Mouse (Mus musculus): ENCODE results near the gene Tbca. TPM values are rescaled to one million over a fixed set of nuclear protein-coding genes. Genes with fewer than 3 reads are reported as not detected.

The Tbca gene
- polyA plus RNA-seq, 1 experiment from 2014 or later = 210 TPM

GRCm38 (mm10) chr13:94872439-94872838 lies 83.7 kb downstream of the Tbca start:
- Histone ChIP-seq H3K9me3 (replicated peaks) (no peaks in the 10 kb centered on the region), H3K4me2 (replicated peaks) (no peak overlapping the region), H3K27me3 (peaks cover 95% of the 10 kb centered on the region), H3K27ac (replicated peaks) (no peak overlapping the region), H3K4me3 (replicated peaks) (no peak overlapping the region), H3K4me1 (peaks cover 25% of the 10 kb centered on the region), H3K9ac (no peak overlapping the region), H3K36me3 (no peaks in the 10 kb centered on the region)
- ATAC-seq (ENCODE audit: insufficient number of reproducible peaks, low FRiP score, low TSS enrichment, low read depth) = no peak
- under 1% methylated on average over 19 of the region's 19 CpGs for WGBS

- 0 out of 2 replicates have a peak, but pooled peaks have one; percentile 7 for ATAC-seq (ENCODE audit: insufficient number of reproducible peaks, low FRiP score, low TSS enrichment, low read depth)
- 0 out of 2 replicates have a peak overlapping the region, but pooled peaks have one; percentile 10 for H3K4me3 ChIP-seq (replicated peaks)
- H3K4me1 ChIP-seq = peaks cover 24% of the 10 kb centered on the region
- no peaks in the 10 kb centered on the region for H3K36me3 ChIP-seq
- H3K9ac ChIP-seq = no peak overlapping the region
- peak overlapping the region; percentile 27; the same call in 1 of the 2 replicates for H3K4me2 ChIP-seq (replicated peaks)
- no peaks in the 10 kb centered on the region for H3K9me3 ChIP-seq (replicated peaks)
- no peak overlapping the region for H3K27ac ChIP-seq (replicated peaks)
- WGBS = under 1% methylated on average over 54 of the region's 54 CpGs
- H3K27me3 ChIP-seq = peaks cover 95% of the 10 kb centered on the region
These were observed 84.7 kb downstream of the Tbca start for GRCm38 (mm10) chr13:94873111-94874038.

DNA sequence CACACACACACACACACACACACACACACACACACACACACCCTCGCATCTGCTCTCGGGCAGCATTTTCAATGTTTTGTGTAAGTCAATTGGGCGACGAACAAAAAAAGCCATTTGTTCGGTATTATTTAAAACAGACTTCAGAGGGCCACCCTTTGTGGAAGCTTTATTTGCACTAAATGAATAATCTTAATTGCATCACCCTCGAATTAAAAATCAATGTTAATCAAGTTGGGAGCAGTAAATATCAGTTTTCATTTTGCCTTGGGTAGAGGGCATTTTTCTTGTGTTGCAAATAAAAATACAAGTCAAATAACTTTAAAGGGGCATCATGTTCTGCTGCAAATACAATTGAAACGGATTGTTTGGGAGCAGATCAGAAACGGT lies 85.3 kb downstream of the Tbca start:
- no peak overlapping the region for H3K27ac ChIP-seq (replicated peaks)
- ATAC-seq (ENCODE audit: insufficient number of reproducible peaks, low FRiP score, low TSS enrichment, low read depth) = no peak
- no peaks in the 10 kb centered on the region for H3K36me3 ChIP-seq
- no peak overlapping the region for H3K4me2 ChIP-seq (replicated peaks)
- H3K4me1 ChIP-seq = peaks cover 17% of the 10 kb centered on the region; the same call in 1 of the 2 replicates
- no peak overlapping the region for H3K4me3 ChIP-seq (replicated peaks)
- H3K9ac ChIP-seq = no peak overlapping the region
- H3K27me3 ChIP-seq = peaks cover 89% of the 10 kb centered on the region
- H3K9me3 ChIP-seq (replicated peaks) = no peaks in the 10 kb centered on the region
- 2% methylated on average over 8 of the region's 8 CpGs for WGBS

DNA sequence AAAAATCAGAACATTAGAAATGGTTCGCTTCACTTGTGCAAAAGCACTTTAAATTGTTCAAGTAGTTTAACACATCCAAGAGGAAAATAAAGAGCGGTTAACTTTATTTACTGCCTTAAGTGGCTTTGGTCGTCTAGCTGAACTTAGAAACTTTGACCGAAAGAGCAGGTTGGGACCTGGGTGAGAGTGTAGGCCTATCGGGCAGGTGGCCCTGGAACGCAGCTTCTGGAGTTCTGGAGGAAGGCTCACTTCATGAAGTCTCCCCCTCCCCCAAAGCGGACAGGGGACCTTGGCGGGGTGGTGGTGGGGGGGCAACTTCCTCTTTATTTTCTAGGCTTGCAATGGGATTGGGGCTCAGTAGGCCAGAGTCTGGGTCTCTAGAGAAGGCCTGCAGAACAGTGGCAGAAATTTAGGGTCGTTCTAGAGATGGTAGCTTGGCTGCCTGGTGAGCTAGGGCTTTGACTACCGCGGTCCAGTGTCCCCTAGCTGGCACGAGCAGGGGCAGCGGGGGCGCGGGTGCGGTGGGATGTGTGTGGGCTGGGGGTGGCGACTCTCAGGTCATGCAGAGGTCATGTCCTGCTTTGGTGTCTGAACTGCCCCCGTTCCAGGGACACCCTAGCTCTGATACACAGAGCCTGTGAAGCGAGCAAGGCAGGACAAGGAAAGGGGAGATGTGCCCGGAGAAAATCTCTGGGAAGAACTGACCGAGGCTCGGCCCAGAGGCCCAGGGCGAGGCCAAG lies 86.1 kb downstream of the Tbca start:
- Histone ChIP-seq H3K4me1 (peaks cover 14% of the 10 kb centered on the region; the same call in 1 of the 2 replicates), H3K4me2 (replicated peaks) (no peak overlapping the region), H3K9me3 (replicated peaks) (no peaks in the 10 kb centered on the region), H3K27ac (replicated peaks) (no peak overlapping the region), H3K9ac (no peak overlapping the region), H3K27me3 (peaks cover 84% of the 10 kb centered on the region), H3K36me3 (no peaks in the 10 kb centered on the region), H3K4me3 (replicated peaks) (no peak overlapping the region)
- ATAC-seq (ENCODE audit: insufficient number of reproducible peaks, low FRiP score, low TSS enrichment, low read depth) = no peak
- 3% methylated on average over 23 of the region's 23 CpGs for WGBS

GRCm38 (mm10) chr13:94875396-94875880 lies 86.7 kb downstream of the Tbca start, which contains the start of gene Otp:
Gene Otp (plus strand): TSS chr13:94875602.
- Histone ChIP-seq H3K9ac (no peak within 1 kb of the TSS), H3K27ac (replicated peaks) (no peak within 1 kb of the TSS), H3K4me2 (replicated peaks) (no peak within 1 kb of the TSS), H3K4me3 (replicated peaks) (no peak within 1 kb of the TSS), H3K36me3 (no peaks in the 10 kb centered on the region), H3K9me3 (replicated peaks) (no peaks in the 10 kb centered on the region), H3K27me3 (peaks cover 85% of the 10 kb centered on the region), H3K4me1 (peaks cover 14% of the 10 kb centered on the region; the same call in 1 of the 2 replicates)
- no peak for ATAC-seq (ENCODE audit: insufficient number of reproducible peaks, low FRiP score, low TSS enrichment, low read depth)
- 2% methylated on average over 30 of the region's 30 CpGs for WGBS

DNA sequence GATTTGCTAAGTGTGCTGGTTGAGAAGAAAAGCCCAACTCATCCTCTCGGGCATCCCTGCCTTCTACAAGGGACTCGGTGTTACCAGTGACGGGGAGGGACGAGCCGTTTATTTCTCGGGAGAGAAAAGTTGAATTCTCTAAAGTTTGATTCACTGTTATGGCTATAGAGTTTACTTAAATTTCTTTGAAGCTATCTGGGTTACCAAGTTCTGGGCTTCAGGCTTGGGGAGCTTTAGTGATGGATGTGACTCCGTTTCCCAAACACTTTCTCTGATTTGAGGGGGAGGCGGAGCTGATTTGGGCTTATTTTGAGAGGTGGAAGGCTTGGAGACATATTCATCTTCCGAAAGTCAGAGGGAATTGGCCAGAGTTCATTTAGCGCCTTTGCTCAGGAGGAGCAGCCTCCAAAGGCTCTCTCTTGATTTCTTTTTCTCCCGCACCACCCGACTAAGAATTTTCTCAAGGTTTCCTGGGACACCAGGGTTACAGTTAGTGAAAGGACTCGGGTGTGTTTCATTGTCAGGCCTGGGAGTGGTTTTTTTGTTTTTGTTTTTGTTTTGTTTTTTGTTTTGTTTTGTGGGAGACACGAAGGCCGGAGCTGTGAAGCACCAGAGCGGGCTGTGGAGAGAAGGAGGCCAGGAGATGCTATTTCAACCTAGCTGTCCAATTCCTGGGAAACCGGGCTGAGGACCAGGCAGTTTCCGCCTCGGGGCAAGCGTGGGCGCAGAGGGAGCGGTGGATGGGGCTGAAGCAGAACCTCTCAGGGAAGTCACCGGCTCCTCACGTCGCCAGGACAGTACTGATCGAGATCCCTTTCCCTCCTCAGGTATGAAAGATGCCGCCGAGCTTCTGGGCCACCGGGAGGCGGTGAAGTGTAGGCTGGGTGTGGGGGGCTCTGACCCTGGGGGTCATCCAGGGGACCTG lies 87.8 kb downstream of the Tbca start:
- Histone ChIP-seq H3K27me3 (peaks cover 85% of the 10 kb centered on the region), H3K4me1 (peaks cover 14% of the 10 kb centered on the region; the same call in 1 of the 2 replicates), H3K4me3 (replicated peaks) (no peak overlapping the region), H3K9ac (no peak overlapping the region), H3K9me3 (replicated peaks) (no peaks in the 10 kb centered on the region), H3K27ac (replicated peaks) (no peak overlapping the region), H3K36me3 (no peaks in the 10 kb centered on the region), H3K4me2 (replicated peaks) (no peak overlapping the region)
- no peak for ATAC-seq (ENCODE audit: insufficient number of reproducible peaks, low FRiP score, low TSS enrichment, low read depth)
- WGBS = 1% methylated on average over 30 of the region's 30 CpGs

DNA sequence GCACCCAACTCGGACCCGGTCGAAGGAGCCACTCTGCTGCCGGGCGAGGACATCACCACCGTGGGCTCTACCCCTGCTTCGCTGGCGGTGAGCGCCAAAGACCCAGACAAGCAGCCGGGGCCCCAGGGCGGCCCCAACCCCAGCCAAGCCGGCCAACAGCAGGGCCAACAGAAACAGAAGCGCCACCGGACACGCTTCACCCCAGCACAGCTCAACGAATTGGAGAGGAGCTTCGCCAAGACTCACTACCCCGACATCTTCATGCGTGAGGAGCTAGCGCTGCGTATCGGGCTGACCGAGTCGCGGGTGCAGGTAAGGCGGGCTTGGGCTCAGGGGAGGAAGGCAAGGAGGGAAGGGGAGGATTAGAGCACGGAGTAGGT lies 88.5 kb downstream of the Tbca start:
- Histone ChIP-seq H3K4me1 (peaks cover 14% of the 10 kb centered on the region; the same call in 1 of the 2 replicates), H3K4me2 (replicated peaks) (no peak overlapping the region), H3K27ac (replicated peaks) (no peak overlapping the region), H3K9me3 (replicated peaks) (no peaks in the 10 kb centered on the region), H3K9ac (no peak overlapping the region), H3K27me3 (peaks cover 85% of the 10 kb centered on the region), H3K4me3 (replicated peaks) (no peak overlapping the region), H3K36me3 (no peaks in the 10 kb centered on the region)
- ATAC-seq (ENCODE audit: insufficient number of reproducible peaks, low FRiP score, low TSS enrichment, low read depth) = no peak
- WGBS = 1% methylated on average over 27 of the region's 27 CpGs

DNA sequence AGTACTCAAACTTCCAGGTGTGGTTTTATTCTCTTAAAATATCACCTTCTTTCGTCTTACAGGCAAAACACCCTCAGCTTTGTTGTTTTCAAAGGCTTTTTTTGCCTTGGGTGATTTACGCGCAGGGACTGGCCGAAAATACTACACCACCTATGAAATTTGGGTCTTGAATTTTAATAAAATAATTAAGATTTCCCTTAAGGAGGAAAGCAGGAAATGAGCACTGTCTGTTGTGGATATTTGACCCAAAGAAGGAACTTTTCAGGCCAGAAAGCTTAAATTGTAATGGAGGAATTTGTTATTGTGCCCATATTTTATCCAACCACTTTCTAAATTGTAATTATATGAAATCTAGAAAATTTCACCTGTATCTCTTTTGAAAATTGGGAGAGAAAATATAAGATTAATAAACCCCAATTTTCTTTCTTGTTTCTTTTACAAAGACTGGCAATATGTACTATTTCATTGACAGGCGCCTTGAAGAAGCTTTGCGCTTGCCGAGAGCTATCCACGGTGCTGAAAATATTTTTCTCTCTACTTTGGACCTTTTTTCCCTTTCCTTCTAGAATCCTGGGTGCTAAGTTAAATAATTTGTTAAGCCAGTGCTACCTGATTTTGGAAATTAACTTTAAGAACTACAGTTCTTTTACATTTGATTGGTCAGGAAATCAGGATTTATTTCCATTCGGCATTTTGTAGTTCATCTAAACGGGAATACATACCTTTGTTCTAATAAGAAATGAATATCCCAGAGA lies 89.5 kb downstream of the Tbca start:
- H3K36me3 ChIP-seq = no peaks in the 10 kb centered on the region
- no peak overlapping the region for H3K27ac ChIP-seq (replicated peaks)
- peaks cover 85% of the 10 kb centered on the region for H3K27me3 ChIP-seq
- ATAC-seq (ENCODE audit: insufficient number of reproducible peaks, low FRiP score, low TSS enrichment, low read depth) = no peak
- WGBS = 11% methylated on average over 10 of the region's 10 CpGs
- H3K4me2 ChIP-seq (replicated peaks) = no peak overlapping the region
- no peak overlapping the region for H3K4me3 ChIP-seq (replicated peaks)
- no peaks in the 10 kb centered on the region for H3K9me3 ChIP-seq (replicated peaks)
- peaks cover 21% of the 10 kb centered on the region for H3K4me1 ChIP-seq
- no peak overlapping the region for H3K9ac ChIP-seq

DNA sequence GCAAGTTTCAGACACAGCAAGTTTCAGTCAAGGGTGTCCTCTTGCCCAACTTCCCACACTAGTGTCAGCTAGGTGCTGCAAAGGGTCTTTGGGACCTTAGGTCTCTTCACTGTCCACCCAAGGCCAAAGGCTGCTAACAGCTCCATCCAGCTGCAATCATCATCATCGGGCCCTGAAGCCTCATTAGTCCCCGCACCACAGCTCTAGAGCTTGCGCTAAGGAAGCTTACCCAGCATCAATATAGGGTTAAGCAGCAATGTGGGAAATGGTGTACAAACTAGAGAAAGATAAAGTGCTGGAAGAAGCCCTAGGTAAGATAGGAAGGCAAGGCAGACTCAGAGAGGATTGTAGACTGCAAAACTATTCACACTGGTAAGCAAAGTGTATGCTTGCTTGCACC lies 92.5 kb downstream of the Tbca start:
- no peak for ATAC-seq (ENCODE audit: insufficient number of reproducible peaks, low FRiP score, low TSS enrichment, low read depth)
- H3K9me3 ChIP-seq (replicated peaks) = no peaks in the 10 kb centered on the region
- peaks cover 31% of the 10 kb centered on the region for H3K4me1 ChIP-seq
- H3K36me3 ChIP-seq = no peaks in the 10 kb centered on the region
- H3K27me3 ChIP-seq = peaks cover 87% of the 10 kb centered on the region
- H3K27ac ChIP-seq (replicated peaks) = no peak overlapping the region
- 3% methylated on average over 3 of the region's 3 CpGs for WGBS
- no peak overlapping the region for H3K4me2 ChIP-seq (replicated peaks)
- no peak overlapping the region for H3K4me3 ChIP-seq (replicated peaks)
- no peak overlapping the region for H3K9ac ChIP-seq

DNA sequence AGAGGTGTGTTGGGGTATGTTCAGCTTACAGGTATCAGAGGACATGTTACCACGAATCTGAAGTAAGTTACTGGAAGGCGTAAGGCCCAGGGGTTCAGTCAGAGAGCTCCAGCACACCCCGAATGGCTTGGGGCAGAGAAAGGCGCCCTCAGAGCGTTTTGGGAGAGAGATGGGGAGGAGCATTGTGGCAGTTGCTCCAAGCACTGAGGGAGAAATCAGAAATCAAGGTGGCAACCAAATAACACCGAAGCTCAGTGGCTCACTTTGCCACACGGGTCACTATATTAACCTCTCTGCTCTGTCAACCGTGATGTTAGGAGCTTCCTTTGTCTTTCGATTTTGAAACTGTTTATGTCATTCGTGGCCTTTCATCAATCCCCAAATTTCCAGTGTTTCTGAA lies 93.5 kb downstream of the Tbca start:
- Histone ChIP-seq H3K36me3 (no peaks in the 10 kb centered on the region), H3K9me3 (replicated peaks) (no peaks in the 10 kb centered on the region), H3K4me2 (replicated peaks) (no peak overlapping the region), H3K27ac (replicated peaks) (no peak overlapping the region), H3K27me3 (peaks cover 86% of the 10 kb centered on the region), H3K4me3 (replicated peaks) (peak overlapping the region; percentile 45), H3K9ac (no peak overlapping the region), H3K4me1 (peaks cover 31% of the 10 kb centered on the region)
- ATAC-seq (ENCODE audit: insufficient number of reproducible peaks, low FRiP score, low TSS enrichment, low read depth) = no peak
- WGBS = 4% methylated on average over 10 of the region's 10 CpGs
